Mouse (Mus musculus): Measurements from ENCODE around the gene Atxn7l1.

GRCm38 (mm10) chr12:33166712-33167111 is 19.2 kb downstream of the Atxn7l1 start:
- TF ChIP-seq TAL1 (IDR thresholded peaks at IDR 0.05; ENCODE audit: low read length) (no peak), GATA1 (IDR thresholded peaks at IDR 0.05; ENCODE audit: low read length) (no peak)

All from erythroblast, embryonic 14.5 days (primary cell).